Mouse (Mus musculus): ENCODE measurements around the gene Polr3h. TPM values are rescaled to one million over a fixed set of nuclear protein-coding genes. Genes with fewer than 3 reads are reported as not detected.
"Not testable (repeated sequence)": the region's sequence is repeated elsewhere in the genome, so short reads cannot be mapped to it uniquely, and the experiment has no call there.

Gene Polr3h
- polyA plus RNA-seq, 1 experiment = 10.1 TPM

- 84% methylated on average over 10 of the region's 10 CpGs for WGBS
- no peak for DNase-seq (ENCODE audit: low read depth, low spot score)
Measured at GRCm38 (mm10) chr15:81920546-81921217, 5.4 kb downstream of the Polr3h start.

DNA sequence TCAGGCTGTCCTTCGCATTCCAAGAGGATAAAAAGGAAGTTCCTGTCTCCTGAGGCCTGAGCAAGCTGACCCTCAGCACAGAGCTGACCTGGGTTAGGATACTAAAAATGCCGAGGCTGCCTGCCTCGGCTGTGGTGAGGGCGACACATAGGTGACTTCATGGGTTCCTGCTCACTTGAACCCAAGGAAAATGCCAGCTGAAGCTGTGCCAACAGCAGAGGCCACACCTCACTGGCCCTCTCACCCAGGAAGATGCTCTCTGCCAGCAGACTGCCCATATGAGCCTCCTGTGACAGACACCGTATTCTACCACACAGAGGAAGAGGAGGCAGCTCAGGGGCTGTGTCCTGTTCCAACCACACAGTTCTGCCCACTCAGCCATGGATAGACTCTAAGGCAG is 7.0 kb downstream of the Polr3h start:
- WGBS = 45% methylated on average over 5 of the region's 5 CpGs
- no peak for DNase-seq (ENCODE audit: low read depth, low spot score)

GRCm38 (mm10) chr15:81917621-81918463 is 8.2 kb downstream of the Polr3h start:
- DNase-seq (ENCODE audit: low read depth, low spot score) = no peak
- WGBS = 47% methylated on average over 6 of the region's 6 CpGs

DNA sequence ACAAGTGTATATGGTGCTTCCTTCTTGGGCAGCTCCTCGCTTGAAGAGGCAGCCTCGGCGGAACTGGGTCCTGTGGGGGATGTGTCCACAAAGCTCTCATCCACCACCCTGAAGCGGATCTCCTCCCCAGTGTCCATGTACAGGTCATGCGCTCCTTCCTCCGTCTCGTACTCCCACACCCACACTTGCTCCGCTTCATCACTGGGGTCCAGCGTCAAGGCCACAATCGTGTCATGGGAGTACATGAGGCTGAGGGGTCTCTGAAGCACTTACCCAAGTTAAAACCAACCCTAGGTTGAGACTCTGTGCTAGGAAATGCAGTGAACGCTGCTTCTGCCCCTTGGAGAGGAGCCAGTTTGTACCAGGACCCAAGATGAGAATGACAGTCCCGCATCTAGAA is 8.8 kb downstream of the Polr3h start:
- no peak for DNase-seq (ENCODE audit: low read depth, low spot score)
- 89% methylated on average over 12 of the region's 12 CpGs for WGBS

DNA sequence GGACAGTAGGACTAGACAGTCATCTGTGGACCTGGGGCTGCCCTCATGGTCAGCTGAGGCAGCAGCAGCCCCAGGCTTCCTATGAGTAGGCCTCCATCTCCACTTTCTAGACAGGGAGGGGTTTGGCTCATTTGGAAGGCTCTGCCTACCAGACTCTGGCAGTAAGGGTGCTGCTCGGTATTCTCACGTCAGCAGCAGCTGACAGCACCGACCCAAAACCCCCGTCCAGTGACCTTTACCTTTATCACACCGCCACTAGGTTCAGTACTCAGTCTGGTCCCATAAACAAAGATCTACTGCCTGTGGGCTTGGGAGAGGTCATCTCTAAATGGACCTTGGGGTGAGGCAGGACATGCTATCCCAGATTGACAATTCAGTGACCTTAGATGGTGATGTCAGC is 10.4 kb downstream of the Polr3h start:
- DNase-seq (ENCODE audit: low read depth, low spot score) = no peak
- 78% methylated on average over 5 of the region's 5 CpGs for WGBS

- no peak for DNase-seq (ENCODE audit: low read depth, low spot score)
- WGBS = 65% methylated on average over 5 of the region's 5 CpGs
Measured at GRCm38 (mm10) chr15:81914668-81915067, 11.4 kb downstream of the Polr3h start.

DNA sequence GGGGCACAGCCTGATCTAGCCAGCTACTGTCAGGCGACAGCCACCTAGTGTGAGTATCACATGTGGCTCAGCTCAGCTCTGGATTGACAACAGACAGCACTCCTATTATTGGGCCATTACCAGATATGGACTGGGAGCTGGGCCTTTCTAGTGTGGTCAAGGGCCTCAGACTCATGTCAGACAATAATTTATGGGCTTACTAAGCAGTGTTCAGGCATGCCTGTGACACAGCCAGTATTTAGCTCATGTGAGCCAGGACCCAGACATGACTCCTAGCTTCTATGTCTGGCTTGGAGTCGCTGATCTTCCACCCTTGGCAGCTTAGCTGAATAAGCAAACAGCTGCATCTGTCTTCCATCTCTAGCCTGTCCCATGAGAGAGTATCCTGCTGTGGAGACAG is 13.5 kb downstream of the Polr3h start:
- no peak for DNase-seq (ENCODE audit: low read depth, low spot score)
- 75% methylated on average over 2 of the region's 2 CpGs for WGBS

- WGBS = 81% methylated on average over 4 of the region's 4 CpGs
Measured at GRCm38 (mm10) chr15:81908767-81909166, 17.3 kb downstream of the Polr3h start.

DNA sequence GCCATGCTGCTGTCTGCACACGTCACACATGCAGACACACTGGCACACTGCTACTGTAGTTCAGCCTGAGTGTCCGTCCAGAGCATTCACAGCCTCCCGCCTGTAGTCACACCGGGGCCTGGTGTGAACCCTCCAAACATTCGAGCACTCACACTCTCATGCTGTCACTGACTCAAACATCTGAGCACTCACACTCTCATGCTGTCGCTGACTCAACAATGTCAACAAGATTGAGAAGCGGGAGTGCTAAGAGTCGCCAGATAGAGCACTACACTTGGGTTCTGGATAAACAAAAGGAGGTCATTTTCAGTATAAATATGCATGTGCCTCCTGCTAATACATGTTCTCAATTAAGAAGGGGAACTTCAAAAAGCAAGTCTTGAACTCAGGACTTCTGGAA is 18.1 kb downstream of the Polr3h start:
- WGBS = 81% methylated on average over 8 of the region's 8 CpGs
- DNase-seq (ENCODE audit: low read depth, low spot score) = no peak

More at GRCm38 (mm10) chr15:81908767-81909166, 17.3 kb downstream of the Polr3h start:
- not testable (repeated sequence) for DNase-seq (ENCODE audit: low read depth, low spot score)

GRCm38 (mm10) chr15:81904939-81905338 is 21.1 kb downstream of the Polr3h start:
- 48% methylated on average over 2 of the region's 2 CpGs for WGBS
- DNase-seq (ENCODE audit: low read depth, low spot score) = no peak

GRCm38 (mm10) chr15:81898751-81899150 is 27.3 kb downstream of the Polr3h start:
- no peak for DNase-seq (ENCODE audit: low read depth, low spot score)
- WGBS = 72% methylated on average over 2 of the region's 2 CpGs

DNA sequence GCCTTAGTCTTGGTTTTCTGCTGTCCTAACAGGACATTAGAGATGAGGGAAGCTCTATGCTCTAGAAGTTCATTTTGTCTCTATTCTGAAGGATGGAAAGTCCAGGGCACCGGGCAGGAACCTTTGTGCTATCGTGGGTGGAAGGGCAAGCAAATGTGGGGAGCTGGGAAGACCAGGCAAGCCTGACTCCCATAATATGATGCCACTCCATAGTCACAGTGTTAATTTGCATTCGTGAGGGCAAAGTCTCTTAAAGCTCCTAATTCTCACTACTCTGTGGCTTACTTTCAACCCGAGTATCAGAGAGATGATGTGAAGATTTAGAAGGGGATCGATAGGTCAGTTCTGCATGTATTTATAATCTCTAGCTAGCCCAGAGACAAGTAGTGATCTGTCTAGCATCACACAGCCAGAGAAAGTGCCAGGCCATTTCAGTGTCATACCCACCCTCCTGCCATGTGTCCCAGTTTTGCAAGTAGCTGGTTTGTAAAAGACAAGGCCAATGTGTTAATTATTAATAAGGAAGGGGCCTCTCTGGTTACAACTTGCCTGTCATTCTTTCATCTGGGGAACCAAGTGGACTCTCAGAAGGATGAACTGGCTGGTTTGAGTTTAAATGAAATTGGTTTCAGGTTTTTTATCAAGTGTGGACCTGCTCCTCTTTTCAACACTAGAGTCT is 28.3 kb downstream of the Polr3h start:
- 46% methylated on average over 5 of the region's 5 CpGs for WGBS
- DNase-seq (ENCODE audit: low read depth, low spot score) = no peak

GRCm38 (mm10) chr15:81896407-81896806 is 29.6 kb downstream of the Polr3h start:
- no peak for DNase-seq (ENCODE audit: low read depth, low spot score)
- WGBS = 81% methylated on average over 2 of the region's 2 CpGs

DNA sequence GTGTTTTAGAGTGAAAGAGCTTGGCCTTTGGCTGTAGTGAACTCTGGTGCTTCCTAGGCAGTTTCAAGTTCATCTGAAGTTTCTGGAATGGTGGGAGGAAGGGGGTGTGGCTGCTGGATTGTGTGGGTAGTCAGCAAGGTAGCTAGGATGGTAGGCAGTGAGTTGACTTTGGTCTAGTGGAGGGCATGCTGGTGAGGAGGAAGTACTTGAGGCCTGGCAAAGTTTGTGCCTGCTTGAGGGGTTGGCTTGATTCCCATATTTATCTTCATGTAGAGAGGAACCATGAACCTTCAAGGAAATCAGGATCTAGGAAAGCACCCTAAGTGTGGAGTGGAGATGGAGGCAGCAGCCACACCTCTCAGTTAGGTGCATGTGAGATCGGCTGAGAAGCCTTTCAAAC is 32.0 kb downstream of the Polr3h start:
- 37% methylated on average over 1 of the region's 1 CpGs for WGBS
- DNase-seq (ENCODE audit: low read depth, low spot score) = no peak

DNA sequence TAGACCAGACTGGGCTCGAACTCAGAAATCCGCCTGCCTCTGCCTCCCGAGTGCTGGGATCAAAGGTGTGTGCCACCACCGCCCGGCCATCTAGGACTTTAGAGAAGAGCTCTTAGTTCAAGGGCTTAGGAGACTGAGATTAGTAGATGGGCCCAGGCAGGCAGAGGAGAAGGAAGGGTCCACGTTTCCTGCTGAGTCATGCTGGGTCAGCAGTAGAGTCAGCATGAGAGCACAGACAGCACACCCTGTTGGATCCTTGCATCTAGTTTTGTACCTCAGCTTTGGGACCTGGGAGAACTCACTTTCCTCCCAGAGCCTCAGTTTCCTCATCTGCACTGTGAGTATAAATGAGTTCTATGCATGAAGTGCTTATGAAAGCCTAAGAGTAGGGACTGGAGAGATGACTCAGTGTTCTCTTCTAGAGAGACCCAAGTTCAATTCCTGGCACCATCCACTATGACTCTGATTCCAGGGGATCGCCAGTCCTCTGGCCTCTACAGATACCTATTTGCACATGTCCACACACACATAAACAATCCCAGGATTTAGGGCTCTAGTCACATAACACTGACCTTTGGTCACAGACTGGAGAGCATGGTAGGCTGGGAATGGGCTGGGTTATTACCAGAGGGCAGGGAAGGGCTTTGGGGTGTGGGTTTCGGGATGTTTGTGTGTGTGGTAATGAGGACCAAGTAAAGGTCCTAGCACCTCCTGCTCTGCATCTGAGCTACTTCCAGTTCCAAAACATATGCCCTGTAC is 34.0 kb downstream of the Polr3h start:
- no peak for DNase-seq (ENCODE audit: low read depth, low spot score)
- WGBS = 78% methylated on average over 8 of the region's 8 CpGs

DNA sequence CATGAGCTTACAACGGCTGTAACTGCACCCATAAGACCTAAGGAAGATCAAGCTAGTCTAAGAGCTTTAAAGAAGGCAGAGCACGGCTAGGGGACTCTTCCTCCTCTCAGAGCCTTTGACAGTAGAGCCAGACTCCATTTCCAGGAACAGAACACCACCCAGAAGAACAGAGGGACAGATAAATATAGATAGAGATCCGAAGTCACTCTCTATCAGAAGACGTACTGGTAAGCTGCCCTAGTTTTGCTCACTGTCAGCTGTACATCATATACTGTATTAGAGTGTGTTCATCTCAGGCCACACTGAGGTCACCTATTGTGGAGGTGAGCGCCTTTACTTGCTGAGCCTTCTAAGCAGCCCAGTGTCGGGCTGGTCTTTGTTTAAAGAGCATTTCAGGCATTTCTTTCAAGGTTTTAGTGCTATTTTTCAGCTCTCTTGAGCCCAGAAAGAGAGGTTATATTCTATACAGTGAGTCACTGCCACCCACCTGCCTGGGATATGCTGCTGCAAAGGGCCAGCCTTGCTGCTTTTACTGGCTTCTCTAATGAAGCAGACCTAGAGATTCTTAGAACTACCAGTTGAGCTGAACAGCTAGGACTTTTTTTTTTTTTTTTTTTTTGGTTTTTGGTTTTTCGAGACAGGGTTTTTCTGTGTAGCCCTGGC is 34.8 kb downstream of the Polr3h start:
- WGBS = 82% methylated on average over 7 of the region's 7 CpGs
- DNase-seq (ENCODE audit: low read depth, low spot score) = no peak

DNA sequence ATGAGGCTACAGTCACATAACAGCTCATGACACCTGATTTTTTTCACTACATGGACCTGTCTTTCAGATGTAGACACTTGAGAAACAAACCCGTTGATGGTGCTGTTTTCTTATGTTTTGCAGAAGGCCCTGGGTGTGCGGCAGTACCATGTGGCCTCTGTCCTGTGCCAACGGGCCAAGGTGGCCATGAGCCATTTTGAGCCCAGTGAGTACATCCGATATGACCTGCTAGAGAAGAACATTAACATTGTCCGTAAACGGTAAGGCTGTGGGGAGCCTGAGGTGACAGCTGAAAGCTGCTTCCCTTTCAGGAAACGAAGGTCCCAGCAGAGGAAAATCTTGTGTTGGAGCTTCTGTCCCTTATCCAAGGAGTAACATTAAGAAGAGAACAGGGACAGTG is 36.9 kb downstream of the Polr3h start:
- 87% methylated on average over 7 of the region's 7 CpGs for WGBS
- DNase-seq (ENCODE audit: low read depth, low spot score) = no peak

DNA sequence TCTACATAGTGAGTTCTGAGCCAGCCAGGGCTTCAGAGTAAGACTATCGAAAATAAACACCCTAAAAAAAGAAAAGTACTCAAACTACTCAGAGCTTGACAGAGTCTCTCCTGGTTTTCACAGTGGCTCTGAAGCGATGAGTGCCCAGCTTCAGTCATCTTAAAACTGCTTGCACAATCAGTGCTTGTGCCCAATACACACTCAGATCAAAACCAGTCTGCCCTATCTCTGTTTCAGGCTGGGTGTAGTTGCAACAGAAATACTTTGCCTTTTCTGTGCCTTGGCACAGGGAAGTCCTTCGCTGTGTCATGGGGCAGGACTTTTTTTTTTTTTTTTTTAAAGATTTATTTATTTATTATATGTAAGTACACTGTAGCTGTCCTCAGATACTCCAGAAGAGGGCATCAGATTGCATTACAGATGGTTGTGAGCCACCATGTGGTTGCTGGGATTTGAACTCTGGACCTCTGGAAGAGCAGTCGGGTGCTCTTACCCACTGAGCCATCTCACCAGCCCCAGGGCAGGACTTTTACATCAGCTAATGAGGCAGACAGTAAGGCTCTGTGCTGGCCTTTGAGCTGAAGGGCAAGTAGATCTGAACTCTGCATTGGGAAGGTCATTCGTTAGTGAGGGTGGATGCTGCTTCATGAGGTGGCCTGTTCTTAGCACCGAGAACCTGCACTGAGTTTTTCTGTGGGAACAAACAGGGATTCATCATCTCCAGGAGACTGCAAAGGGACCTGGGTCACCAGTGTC is 39.1 kb downstream of the Polr3h start:
- 83% methylated on average over 6 of the region's 6 CpGs for WGBS
- no peak for DNase-seq (ENCODE audit: low read depth, low spot score)

Data from large intestine, adult 2 months (tissue).